Mouse (Mus musculus): ENCODE results near the gene Tex13a. TPM values are rescaled to one million over a fixed set of nuclear protein-coding genes. Genes with fewer than 3 reads are reported as not detected.

Gene Tex13a
- polyA plus RNA-seq (2012; rRNA removed): not detected in 2 replicates

GRCm38 (mm10) chrX:138209480-138209879, at the start of gene Tex13a:
Tex13a (minus strand) TSS chrX:138209580.

Measured in colon, adult 2 months (tissue).